Mouse (Mus musculus): ENCODE results near the gene Pnma1.

Pnma1 gene

GRCm38 (mm10) chr12:84147954-84148621 lies at the start of gene Pnma1:
Gene Pnma1 (minus strand): TSS chr12:84148489.
- peak; percentile 85 for DNase-seq (ENCODE audit: low read depth, low spot score)

DNA sequence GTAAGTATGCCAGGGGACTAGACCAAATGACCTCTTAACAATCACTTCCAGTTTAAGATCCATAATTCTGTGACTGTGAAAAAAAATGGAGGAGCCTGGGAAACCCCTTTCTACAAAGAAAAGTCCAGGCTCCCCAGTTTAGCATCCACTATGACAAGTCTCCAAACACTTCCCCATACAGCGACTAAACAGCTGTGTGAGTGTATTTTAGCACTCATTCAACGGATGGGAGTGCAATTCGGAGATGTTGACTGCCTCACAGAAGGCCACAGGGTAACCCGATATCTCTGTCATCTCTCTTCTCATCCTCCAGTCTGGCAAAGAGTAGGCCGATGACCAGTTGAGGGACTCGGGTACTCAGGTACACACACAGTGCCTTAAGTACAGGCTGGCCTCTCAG lies 46.9 kb upstream of the Pnma1 start:
- DNase-seq (ENCODE audit: low read depth, low spot score) = no peak

DNA sequence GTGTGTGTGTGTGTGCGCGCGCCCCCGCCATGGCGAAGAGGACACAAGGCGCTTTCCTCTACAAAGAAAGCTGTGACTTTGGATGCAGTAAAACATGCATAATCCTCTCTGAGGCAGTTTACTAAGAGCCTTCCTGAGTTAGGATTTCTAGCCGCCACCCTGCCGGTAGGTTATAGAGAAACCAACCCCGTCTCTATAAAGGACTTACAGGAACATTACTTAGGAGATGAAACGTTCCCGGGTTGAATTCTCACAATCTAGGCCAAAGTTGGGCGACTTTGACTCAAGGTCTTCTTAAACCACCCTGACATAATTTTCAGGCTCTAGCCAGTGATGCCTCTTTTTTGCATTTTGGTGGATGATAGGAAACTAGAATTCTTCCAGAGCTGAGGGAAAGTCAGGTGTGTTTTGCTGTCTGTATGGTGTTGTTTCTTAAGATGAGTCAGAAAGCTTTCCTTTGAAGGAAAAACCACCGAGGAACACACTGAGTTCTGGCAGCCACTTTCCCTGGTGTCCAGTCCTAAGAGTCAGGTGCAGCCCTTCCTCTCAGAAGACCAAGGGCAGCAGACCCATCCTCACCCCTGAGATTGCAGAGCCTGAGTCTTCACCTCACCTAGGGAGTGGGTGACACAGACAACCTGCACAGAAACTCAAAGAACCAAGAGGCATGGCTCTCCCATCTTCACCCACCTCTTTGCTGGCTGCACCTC lies 46.3 kb upstream of the Pnma1 start:
- DNase-seq (ENCODE audit: low read depth, low spot score) = no peak

DNA sequence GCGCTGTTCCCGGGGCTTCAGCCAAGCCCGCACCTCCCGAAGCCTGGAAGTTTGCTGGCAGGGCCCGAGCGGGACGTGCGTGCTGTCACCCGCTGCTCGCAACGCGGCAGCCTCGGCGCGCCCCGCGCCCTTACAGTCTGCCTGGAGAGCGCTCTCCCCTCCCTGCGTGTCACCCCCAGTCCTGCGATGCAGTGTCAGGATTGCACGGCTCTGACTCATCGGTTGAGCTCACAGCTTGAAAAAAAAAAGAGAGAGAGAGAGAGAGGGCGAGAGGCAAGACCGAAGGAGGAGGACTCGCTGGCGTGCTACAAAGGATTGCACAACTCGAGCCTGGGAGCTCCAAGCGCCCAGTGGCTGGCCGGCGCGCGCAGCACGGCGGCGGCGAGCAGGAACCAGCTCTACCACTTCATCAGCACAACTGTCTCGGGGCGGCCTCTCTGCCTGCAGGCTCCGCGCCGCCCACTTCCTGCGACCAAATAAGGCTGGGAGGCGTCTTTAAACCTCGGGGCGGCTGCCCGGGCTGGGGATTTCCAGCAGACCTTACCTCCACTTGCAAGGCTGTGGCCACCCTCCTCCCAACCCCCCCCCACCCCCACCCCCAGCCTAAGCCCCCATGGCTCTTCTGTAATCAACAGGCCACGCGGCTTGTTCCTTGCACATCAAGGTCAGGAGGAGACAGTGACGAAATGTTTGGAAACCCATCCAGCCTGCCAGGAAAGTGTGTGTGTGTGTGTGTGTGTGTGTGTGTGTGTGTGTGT lies 45.5 kb upstream of the Pnma1 start:
- peak; percentile 92 for DNase-seq (ENCODE audit: low read depth, low spot score)

- no peak for DNase-seq (ENCODE audit: low read depth, low spot score)
Measured at GRCm38 (mm10) chr12:84192741-84193641, 44.7 kb upstream of the Pnma1 start.

DNA sequence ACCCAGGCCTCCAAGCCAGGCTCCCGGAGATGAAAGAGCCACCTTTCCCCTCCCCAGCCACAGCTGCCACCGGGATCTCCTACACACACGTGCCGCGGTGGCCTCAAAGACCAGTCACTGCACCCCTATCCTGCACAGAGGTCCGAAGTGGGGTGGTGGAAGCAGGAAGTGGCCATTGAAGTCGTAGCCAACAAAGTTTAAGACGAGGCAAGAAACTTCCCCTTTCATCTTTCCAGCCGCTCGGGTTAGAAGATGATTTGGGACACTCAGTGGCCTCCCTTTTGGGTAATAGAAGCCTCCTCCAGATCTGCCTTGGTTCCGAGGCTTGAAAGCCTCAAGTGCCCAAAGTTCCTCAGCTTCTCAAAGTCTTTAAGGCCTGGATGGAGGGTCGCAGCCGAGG lies 44.0 kb upstream of the Pnma1 start:
- no peak for DNase-seq (ENCODE audit: low read depth, low spot score)

DNA sequence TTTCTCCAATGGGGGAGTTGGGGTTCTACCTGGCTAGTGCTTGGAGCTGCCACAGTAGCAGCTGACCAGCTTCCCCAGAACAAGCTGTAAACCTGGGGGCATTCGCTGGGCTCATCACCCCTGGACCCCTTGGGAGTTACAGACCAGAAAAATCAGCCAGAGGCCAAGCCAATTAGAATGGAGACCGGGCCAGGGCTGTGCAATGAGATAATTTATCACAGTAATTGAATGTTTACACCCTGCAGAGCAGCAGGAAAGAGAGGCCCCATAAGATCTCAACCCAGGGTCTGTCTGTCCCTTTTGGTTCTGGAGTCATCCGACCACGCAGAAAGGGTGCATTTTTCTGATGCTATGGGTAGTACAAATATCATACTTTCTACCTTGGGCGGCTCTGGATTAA lies 43.5 kb upstream of the Pnma1 start:
- DNase-seq (ENCODE audit: low read depth, low spot score) = no peak

DNA sequence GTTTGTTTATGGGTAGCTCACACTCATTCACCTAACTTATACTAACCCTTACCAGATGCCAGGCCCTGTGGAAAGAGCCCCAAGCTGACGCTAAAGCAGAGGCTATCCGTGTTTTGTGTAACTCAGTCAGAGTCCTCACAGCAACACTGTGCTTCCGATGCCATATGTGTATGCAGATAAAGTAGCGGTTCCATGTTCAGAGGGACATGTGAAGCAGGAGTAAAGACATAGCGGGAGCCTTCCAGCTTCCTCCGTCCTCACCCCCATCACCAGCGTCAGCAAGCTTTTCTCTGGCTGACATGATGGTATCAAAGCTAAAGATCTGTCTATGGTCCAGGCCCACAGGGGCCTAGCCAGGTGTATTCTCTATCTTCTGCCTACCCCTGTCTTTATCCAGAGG lies 42.9 kb upstream of the Pnma1 start:
- DNase-seq (ENCODE audit: low read depth, low spot score) = no peak

DNA sequence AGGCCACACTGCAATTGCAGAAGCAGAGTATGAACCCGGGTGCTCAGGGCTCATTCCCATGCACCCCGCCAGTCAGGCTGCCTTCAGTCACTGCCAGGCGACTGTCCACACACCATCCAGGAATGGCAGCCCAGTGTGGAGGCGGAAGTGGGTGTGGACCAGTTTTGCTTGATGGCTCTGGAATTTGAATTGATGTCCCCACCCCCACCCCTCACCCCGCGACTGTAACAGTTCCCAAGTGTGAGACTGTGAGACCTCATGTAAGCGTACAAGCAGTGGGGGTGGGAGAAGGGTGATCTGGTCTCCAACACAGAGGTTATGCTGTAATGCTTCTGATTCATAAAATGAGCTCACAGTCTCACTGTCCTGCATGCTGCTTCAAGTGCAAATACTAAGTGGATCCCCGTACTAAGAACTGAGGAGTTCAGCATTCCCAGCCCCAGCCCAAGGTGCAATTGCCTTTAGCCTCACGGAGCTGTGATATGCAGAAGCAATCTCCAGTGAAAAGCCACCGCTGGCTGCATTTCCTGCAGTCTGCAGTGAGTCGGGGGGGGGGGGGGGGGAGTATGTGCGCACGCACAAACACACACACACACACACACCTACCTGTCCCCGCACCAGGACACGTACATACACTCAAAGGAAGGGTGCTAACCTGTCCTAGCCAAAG lies 42.0 kb upstream of the Pnma1 start:
- DNase-seq (ENCODE audit: low read depth, low spot score) = peak; percentile 90

DNA sequence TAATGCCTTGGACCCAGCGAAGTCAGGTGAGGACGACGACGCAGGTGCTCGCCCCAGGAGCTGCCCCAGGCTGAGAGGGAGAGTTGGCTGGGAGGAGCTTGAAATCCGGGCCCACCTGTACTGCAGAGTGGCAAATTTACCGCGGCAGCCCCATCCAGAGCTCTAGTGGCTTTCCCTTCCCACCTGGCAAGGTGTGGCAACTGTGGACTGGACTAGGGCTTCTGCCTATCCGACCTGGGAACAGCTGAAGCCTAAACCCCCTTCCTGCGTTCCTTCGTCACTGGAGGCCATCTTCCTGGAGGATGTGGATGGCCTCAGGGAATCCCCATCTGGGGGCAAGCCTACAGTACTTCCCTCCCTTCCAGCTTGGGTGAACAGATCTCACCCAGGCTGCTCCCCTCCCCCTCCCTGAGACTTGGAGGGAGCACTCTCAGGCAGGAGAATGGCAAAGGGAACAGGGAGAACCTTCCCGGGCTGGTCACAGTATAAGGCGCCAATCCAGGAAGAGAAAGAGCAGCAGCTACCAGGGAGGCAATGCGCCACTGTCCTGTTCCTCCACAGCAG lies 40.7 kb upstream of the Pnma1 start:
- DNase-seq (ENCODE audit: low read depth, low spot score) = peak; percentile 52

- no peak for DNase-seq (ENCODE audit: low read depth, low spot score)
Measured at GRCm38 (mm10) chr12:84187752-84188601, 39.7 kb upstream of the Pnma1 start.

- DNase-seq (ENCODE audit: low read depth, low spot score) = no peak
Measured at GRCm38 (mm10) chr12:84186950-84187349, 38.7 kb upstream of the Pnma1 start.

DNA sequence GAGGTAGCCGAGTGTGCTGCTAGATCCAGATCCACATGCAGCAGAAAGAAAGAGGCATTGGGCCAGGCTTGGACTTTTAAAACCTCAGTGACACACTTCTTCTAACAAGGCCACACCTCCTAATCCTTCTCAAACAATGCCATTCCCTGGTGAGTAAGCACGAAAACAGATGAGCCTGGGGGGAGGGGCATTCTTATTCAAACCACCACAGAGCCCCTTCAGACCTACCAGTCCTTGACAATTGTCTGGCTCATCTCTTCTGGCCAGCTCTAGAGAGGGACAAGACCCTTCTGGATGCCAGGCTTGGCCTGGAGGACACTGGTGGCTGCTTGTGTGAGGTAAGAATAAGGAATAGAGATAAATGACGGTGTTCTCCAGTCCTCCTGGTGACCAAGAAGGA lies 38.2 kb upstream of the Pnma1 start:
- DNase-seq (ENCODE audit: low read depth, low spot score) = peak; percentile 70

DNA sequence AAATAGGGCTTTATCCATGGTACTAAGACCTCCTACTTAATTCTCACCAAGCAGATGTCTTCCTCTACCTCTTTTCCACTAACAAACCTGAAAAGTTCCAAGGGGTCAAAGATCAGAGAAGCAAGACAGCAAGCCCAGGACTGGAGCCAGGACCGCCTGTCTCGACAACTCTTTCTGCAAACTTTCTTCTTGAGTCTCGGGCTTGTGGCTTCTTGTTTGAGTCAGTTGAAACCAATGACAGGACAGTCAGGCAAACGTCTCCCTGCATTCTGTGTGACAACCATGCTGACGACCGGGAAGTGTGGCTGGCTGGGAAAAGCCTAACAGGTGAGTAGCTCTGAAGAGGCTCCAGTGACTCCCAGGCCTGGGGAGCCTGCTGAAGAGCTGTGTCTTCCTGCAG lies 37.3 kb upstream of the Pnma1 start:
- no peak for DNase-seq (ENCODE audit: low read depth, low spot score)

DNA sequence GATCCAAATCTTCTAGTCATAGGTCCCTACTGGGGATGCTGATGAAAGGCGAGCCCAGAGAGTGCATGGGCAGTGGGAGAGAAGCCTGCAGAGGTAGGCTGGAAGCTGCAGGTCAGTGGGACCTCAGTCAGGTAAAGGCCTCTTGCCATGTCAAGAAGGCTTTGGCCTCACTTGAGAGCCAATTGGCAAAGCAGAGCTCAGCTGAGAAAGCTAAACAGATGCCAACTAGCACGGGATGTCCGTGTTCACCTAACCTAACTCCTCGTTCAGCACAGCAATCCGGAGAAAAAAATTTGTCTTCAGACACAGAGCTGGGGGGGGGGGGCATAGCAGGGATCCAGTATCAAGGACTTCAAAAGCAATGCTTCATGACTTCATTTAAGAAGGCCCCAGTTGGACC lies 36.7 kb upstream of the Pnma1 start:
- no peak for DNase-seq (ENCODE audit: low read depth, low spot score)

GRCm38 (mm10) chr12:84181999-84182398 lies 33.7 kb upstream of the Pnma1 start:
- DNase-seq (ENCODE audit: low read depth, low spot score) = no peak

- no peak for DNase-seq (ENCODE audit: low read depth, low spot score)
Measured at GRCm38 (mm10) chr12:84180701-84181435, 32.6 kb upstream of the Pnma1 start.

- DNase-seq (ENCODE audit: low read depth, low spot score) = no peak
Measured at GRCm38 (mm10) chr12:84180090-84180489, 31.8 kb upstream of the Pnma1 start.
